Mouse (Mus musculus): ENCODE results near the gene Col25a1. TPM values are rescaled to one million over a fixed set of nuclear protein-coding genes. Genes with fewer than 3 reads are reported as not detected.

Col25a1 gene
- polyA plus RNA-seq, 1 experiment from 2014 or later: 3.4 TPM

DNA sequence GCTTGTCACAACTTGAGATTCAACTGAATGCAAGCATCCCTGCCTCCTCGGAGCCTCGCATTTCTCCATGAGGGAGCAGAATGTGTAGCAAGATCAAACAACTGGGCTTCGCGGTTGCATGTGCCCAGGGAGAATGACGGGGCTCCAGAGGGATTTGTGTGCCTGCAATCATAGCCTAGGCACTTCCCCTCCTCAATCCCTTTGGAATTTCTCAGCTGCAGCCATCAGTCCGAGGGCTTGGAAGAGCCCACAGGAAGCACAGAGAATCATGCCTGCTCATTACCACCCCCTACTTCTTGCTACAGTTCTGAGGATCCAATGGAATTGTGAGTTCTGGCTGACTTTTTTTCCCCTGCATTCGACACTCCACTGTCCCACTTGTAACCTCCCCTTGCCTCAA, 241.8 kb downstream of the Col25a1 start:
- ATAC-seq (ENCODE audit: low FRiP score): no peak
- H3K4me1 ChIP-seq (replicated peaks): 0 out of 2 replicates have a peak, but pooled peaks cover 3% of the 10 kb centered on the region
- no peaks in the 10 kb centered on the region for H3K9me3 ChIP-seq
- no peak overlapping the region for H3K9ac ChIP-seq
- no peaks in the 10 kb centered on the region for H3K36me3 ChIP-seq
- H3K4me3 ChIP-seq: no peak overlapping the region
- no peak overlapping the region for H3K27ac ChIP-seq
- no peak overlapping the region for H3K4me2 ChIP-seq
- 70% methylated on average over 7 of the region's 7 CpGs for WGBS
- H3K27me3 ChIP-seq: no peaks in the 10 kb centered on the region

GRCm38 (mm10) chr3:130374620-130375341, 243.5 kb downstream of the Col25a1 start:
- no peaks in the 10 kb centered on the region for H3K27me3 ChIP-seq
- no peak overlapping the region for H3K4me2 ChIP-seq
- H3K9me3 ChIP-seq: no peaks in the 10 kb centered on the region
- no peaks in the 10 kb centered on the region for H3K36me3 ChIP-seq
- 76% methylated on average over 3 of the region's 3 CpGs for WGBS
- H3K4me3 ChIP-seq: no peak overlapping the region
- H3K27ac ChIP-seq: no peak overlapping the region
- H3K4me1 ChIP-seq (replicated peaks): 0 out of 2 replicates have a peak, but pooled peaks cover 2% of the 10 kb centered on the region
- H3K9ac ChIP-seq: no peak overlapping the region
- no peak for ATAC-seq (ENCODE audit: low FRiP score)

DNA sequence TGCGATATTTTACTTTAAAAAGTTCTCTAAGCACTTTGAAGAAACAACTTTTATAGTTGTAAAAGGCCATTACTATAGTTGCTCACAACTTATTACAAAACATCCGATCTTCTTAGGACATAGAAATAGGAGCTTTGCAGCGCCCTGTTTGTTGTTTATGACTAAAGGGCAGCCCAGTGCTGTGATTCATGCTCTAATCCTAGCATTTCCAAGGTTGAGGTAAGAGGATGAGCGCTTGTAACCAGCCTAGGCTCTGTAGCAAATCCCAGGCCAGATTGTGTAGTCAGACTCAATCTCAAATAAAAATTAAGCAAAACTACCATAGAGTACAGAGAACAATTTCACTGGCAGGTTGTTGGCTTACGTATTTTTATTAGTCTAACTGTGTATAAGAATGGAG, 246.5 kb downstream of the Col25a1 start:
- Histone ChIP-seq H3K27ac (no peak overlapping the region), H3K27me3 (no peaks in the 10 kb centered on the region), H3K9me3 (no peaks in the 10 kb centered on the region), H3K9ac (no peak overlapping the region), H3K4me3 (no peak overlapping the region), H3K4me2 (no peak overlapping the region), H3K36me3 (no peaks in the 10 kb centered on the region), H3K4me1 (replicated peaks) (no peaks in the 10 kb centered on the region)
- 93% methylated on average over 5 of the region's 5 CpGs for WGBS
- no peak for ATAC-seq (ENCODE audit: low FRiP score)

DNA sequence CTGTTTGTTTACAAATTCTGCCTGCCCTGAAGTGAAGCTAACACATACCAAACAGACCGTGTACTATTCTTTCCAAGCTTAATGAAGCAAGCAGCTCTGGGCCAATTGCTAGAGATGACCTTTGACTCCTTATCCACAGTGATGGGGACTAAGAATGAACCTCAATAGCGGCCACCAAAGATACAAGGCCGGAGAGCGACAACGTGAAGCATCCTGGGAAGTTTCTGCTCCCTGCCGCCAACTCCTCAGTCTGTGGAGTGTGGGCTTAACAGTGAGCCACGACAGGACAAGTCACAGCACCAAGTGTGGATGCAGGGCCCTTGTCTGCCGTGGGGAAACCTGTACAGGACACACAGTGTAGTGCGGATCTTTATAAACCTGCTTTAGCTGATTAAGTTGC, 247.3 kb downstream of the Col25a1 start:
- Histone ChIP-seq H3K4me2 (no peak overlapping the region), H3K4me3 (no peak overlapping the region), H3K27me3 (no peaks in the 10 kb centered on the region), H3K27ac (no peak overlapping the region), H3K9ac (no peak overlapping the region), H3K9me3 (no peaks in the 10 kb centered on the region), H3K36me3 (no peaks in the 10 kb centered on the region), H3K4me1 (replicated peaks) (no peaks in the 10 kb centered on the region)
- WGBS: 33% methylated on average over 9 of the region's 9 CpGs
- no peak for ATAC-seq (ENCODE audit: low FRiP score)

DNA sequence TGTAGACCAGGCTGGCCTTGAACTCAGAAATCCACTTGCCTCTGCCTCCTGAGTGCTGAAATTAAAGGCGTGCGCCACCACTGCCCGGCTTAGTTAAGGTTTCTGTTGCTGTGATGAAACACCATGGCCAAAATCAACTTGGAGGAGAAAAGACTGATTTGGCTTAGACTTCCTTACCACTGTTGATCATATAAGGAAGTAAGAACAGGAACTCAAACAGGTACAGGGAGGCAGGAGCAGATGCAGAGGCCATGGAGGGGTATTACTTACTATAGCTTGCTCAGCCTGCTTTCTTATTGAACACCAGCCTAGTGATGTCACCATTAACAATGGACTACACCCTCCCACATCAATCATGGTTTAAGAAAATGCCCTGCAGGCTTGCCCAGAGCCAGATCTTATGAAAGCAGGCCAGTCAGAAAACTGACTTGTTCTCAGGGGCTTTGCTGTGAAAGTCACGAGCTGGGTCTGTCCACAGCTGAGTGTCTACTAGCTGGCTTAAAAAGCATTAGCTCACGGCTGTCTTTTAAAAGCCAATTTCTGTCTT, 249.1 kb downstream of the Col25a1 start:
- no peak for ATAC-seq (ENCODE audit: low FRiP score)

GRCm38 (mm10) chr3:130381691-130382090, 250.4 kb downstream of the Col25a1 start:
- no peaks in the 10 kb centered on the region for H3K4me1 ChIP-seq (replicated peaks)
- H3K36me3 ChIP-seq: no peaks in the 10 kb centered on the region
- no peak overlapping the region for H3K4me3 ChIP-seq
- 95% methylated on average over 5 of the region's 5 CpGs for WGBS
- ATAC-seq (ENCODE audit: low FRiP score): no peak
- H3K9me3 ChIP-seq: no peaks in the 10 kb centered on the region
- no peak overlapping the region for H3K27ac ChIP-seq
- H3K4me2 ChIP-seq: no peak overlapping the region
- no peaks in the 10 kb centered on the region for H3K27me3 ChIP-seq
- H3K9ac ChIP-seq: no peak overlapping the region

More for the DNA sequence above, 249.1 kb downstream of the Col25a1 start:
- H3K4me1 ChIP-seq (replicated peaks): no peaks in the 10 kb centered on the region
- no peak overlapping the region for H3K4me2 ChIP-seq
- no peak overlapping the region for H3K9ac ChIP-seq
- H3K36me3 ChIP-seq: no peaks in the 10 kb centered on the region
- WGBS: 65% methylated on average over 5 of the region's 5 CpGs
- H3K4me3 ChIP-seq: no peak overlapping the region
- no peaks in the 10 kb centered on the region for H3K27me3 ChIP-seq
- H3K9me3 ChIP-seq: no peaks in the 10 kb centered on the region
- no peak overlapping the region for H3K27ac ChIP-seq

DNA sequence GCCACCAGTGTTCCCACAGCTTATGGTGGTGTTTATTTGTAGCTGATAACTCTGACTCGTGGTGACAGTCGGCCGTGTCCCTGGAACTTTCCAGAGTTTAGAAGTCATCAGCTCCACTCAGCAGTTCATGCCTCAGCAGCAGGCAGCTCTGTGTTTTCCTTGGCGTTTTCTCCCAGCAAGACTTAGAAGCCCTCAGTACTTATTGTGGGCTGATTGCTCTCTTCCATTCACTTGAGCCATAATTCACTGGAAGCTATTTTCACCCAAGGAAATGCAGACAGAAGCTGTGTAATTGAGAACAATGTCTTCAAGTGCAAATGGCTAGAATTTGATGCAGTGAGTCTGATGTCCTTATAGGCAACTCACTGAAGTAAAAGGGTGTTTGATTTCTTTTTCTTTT, 254.6 kb downstream of the Col25a1 start:
- Histone ChIP-seq H3K9ac (no peak overlapping the region), H3K4me3 (no peak overlapping the region), H3K4me1 (replicated peaks) (no peaks in the 10 kb centered on the region), H3K27me3 (no peaks in the 10 kb centered on the region), H3K9me3 (no peaks in the 10 kb centered on the region), H3K27ac (no peak overlapping the region), H3K36me3 (no peaks in the 10 kb centered on the region), H3K4me2 (no peak overlapping the region)
- ATAC-seq (ENCODE audit: low FRiP score): no peak
- WGBS: 52% methylated on average over 4 of the region's 4 CpGs

DNA sequence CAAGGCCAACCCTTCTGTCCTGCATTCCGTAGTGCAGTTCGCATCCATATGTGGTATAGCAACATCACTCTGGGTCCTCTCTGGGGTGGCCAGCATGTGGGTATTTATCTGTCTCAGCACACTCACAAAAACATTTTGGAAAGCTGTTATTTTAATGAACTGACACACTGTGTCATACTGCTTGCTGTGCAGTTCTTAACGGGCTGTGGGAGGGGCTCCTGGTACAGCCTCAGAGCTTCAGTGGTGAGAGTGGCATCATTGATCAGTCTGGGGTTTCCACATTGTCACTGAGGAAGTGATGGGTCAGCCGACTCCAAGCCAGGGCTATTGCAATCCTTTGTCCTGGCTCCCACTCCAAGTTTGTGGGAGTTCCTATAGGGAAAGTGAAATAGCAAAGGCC, 255.9 kb downstream of the Col25a1 start:
- H3K36me3 ChIP-seq: no peaks in the 10 kb centered on the region
- H3K4me2 ChIP-seq: no peak overlapping the region
- no peak overlapping the region for H3K9ac ChIP-seq
- WGBS: 74% methylated on average over 4 of the region's 4 CpGs
- no peaks in the 10 kb centered on the region for H3K4me1 ChIP-seq (replicated peaks)
- no peak for ATAC-seq (ENCODE audit: low FRiP score)
- no peaks in the 10 kb centered on the region for H3K9me3 ChIP-seq
- H3K27ac ChIP-seq: no peak overlapping the region
- no peak overlapping the region for H3K4me3 ChIP-seq
- H3K27me3 ChIP-seq: no peaks in the 10 kb centered on the region

- no peaks in the 10 kb centered on the region for H3K36me3 ChIP-seq
- no peaks in the 10 kb centered on the region for H3K27me3 ChIP-seq
- no peak overlapping the region for H3K27ac ChIP-seq
- ATAC-seq (ENCODE audit: low FRiP score): no peak
- no peak overlapping the region for H3K9ac ChIP-seq
- no peaks in the 10 kb centered on the region for H3K4me1 ChIP-seq (replicated peaks)
- 86% methylated on average over 14 of the region's 14 CpGs for WGBS
- no peak overlapping the region for H3K4me2 ChIP-seq
- H3K9me3 ChIP-seq: no peaks in the 10 kb centered on the region
- H3K4me3 ChIP-seq: no peak overlapping the region
Measured at GRCm38 (mm10) chr3:130389261-130389975, 258.1 kb downstream of the Col25a1 start.

GRCm38 (mm10) chr3:130396636-130397035, 265.3 kb downstream of the Col25a1 start:
- ATAC-seq (ENCODE audit: low FRiP score): no peak
- Histone ChIP-seq H3K4me2 (no peak overlapping the region), H3K4me3 (no peak overlapping the region), H3K27me3 (0 out of 2 replicates have a peak, but pooled peaks cover 4% of the 10 kb centered on the region), H3K9ac (no peak overlapping the region), H3K9me3 (no peaks in the 10 kb centered on the region), H3K27ac (no peak overlapping the region), H3K36me3 (no peaks in the 10 kb centered on the region), H3K4me1 (replicated peaks) (peaks cover 5% of the 10 kb centered on the region)

DNA sequence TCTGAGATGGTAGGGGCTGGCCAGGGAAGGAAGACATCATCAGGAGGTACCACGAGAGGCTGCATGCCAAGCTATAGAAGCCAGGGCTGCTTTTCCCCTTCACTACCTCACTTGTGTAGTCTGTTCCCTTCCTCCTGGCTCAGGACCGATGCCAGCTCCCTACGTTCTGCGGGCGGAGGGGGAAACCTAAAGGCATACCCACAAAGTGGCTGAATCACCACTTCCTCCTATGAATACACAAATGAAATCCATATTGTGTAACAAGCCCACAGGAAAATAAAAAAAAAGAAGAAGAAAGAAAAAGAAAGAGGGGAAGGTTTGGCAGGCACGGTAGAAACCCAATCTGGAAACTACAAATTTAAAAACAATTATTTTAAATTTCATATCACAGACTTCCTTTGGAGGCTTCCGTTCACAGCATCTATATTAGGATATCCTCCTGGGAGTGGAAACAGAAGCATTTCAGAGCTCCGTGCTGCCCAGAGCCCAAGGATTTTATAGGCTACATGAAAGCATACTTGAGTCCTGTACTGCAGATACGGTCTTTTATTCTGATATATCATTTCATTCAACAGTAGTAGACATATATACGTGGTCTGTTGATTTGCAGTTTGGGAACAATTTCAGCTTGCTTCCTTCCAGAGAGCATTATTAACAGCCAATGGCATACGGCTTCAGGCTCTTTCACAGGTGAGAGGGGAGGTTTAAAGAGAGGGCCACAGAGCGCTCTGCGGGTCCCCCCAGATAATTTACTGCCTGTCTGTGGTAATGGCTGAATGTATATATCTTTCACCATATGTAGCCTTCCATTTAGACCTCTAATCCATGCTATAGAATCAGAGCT, 269.6 kb downstream of the Col25a1 start:
- no peak overlapping the region for H3K9ac ChIP-seq
- no peaks in the 10 kb centered on the region for H3K36me3 ChIP-seq
- WGBS: 75% methylated on average over 13 of the region's 13 CpGs
- H3K9me3 ChIP-seq: no peaks in the 10 kb centered on the region
- no peak overlapping the region for H3K27ac ChIP-seq
- no peak for ATAC-seq (ENCODE audit: low FRiP score)
- peaks cover 11% of the 10 kb centered on the region for H3K4me1 ChIP-seq (replicated peaks)
- H3K27me3 ChIP-seq: 0 out of 2 replicates have a peak, but pooled peaks cover 4% of the 10 kb centered on the region
- no peak overlapping the region for H3K4me2 ChIP-seq
- no peak overlapping the region for H3K4me3 ChIP-seq

GRCm38 (mm10) chr3:130401560-130401852, 270.2 kb downstream of the Col25a1 start:
- H3K27ac ChIP-seq: no peak overlapping the region
- no peak overlapping the region for H3K4me3 ChIP-seq
- H3K9ac ChIP-seq: no peak overlapping the region
- 0 out of 2 replicates have a peak, but pooled peaks cover 4% of the 10 kb centered on the region for H3K27me3 ChIP-seq
- peaks cover 11% of the 10 kb centered on the region for H3K4me1 ChIP-seq (replicated peaks)
- no peaks in the 10 kb centered on the region for H3K9me3 ChIP-seq
- ATAC-seq (ENCODE audit: low FRiP score): no peak
- no peak overlapping the region for H3K4me2 ChIP-seq
- WGBS: 41% methylated on average over 1 of the region's 1 CpGs
- no peaks in the 10 kb centered on the region for H3K36me3 ChIP-seq

All from hindbrain, embryonic 13.5 days (tissue).